Mouse (Mus musculus) heart, embryonic 13.5 days (tissue): Measurements from ENCODE around the gene Lrrc1. TPM values are rescaled to one million over a fixed set of nuclear protein-coding genes. Genes with fewer than 3 reads are reported as not detected.
A peak's percentile ranks its signal among the peaks of the same experiment; 100 is the strongest.

Experiments
- ATAC-seq: fragments of 200-750 bp; cut with Nextera tagmentation; 2 replicates; pipeline ENCODE4 v1.8.0; 2017; ENCODE audit warnings: moderate TSS enrichment; ENCODE audit not compliant: insufficient number of reproducible peaks, low FRiP score, low TSS enrichment; ENCODE audit errors: extremely low read depth
- H3K27ac ChIP-seq: fragments of 300-500 bp; sonication (generic); replicated peaks from 2 replicates; pipeline ENCODE4 v1.5.1; 2015; ENCODE audit warnings: moderate library complexity, mild to moderate bottlenecking, inconsistent platforms
- H3K27me3 ChIP-seq: fragments of 300-500 bp; sonication (generic); replicated peaks from 2 replicates; pipeline ENCODE4 v1.6.1; 2015; ENCODE audit warnings: mild to moderate bottlenecking, inconsistent platforms
- H3K36me3 ChIP-seq: fragments of 300-500 bp; sonication (generic); 2 replicates; pipeline ENCODE4 v1.6.1; 2015; ENCODE audit warnings: mild to moderate bottlenecking, inconsistent platforms
- H3K4me1 ChIP-seq: fragments of 300-500 bp; sonication (generic); 2 replicates; pipeline ENCODE4 v1.6.1; 2015; ENCODE audit warnings: inconsistent platforms
- H3K4me2 ChIP-seq: fragments of 300-500 bp; sonication (generic); 2 replicates; pipeline ENCODE4 v1.6.1; 2015; ENCODE audit warnings: inconsistent platforms, mild to moderate bottlenecking, moderate library complexity
- H3K4me3 ChIP-seq: fragments of 300-500 bp; sonication (generic); 2 replicates; pipeline ENCODE4 v1.5.1; 2015; ENCODE audit warnings: moderate library complexity, mild to moderate bottlenecking, inconsistent platforms
- H3K9ac ChIP-seq: fragments of 300-500 bp; sonication (generic); 2 replicates; pipeline ENCODE4 v1.6.1; 2015; ENCODE audit warnings: inconsistent platforms, mild to moderate bottlenecking, moderate library complexity
- H3K9me3 ChIP-seq: fragments of 300-500 bp; sonication (generic); 2 replicates; pipeline ENCODE4 v1.6.1; 2016; ENCODE audit warnings: inconsistent platforms
- WGBS: fragments of 180-500 bp; shearing (Covaris S2); methylation state at CpG from one replicate; pipeline ENCODE4 v1.1.7; 2015; ENCODE audit warnings: mixed read lengths; 5-methylcytosine and 5-hydroxymethylcytosine counted together
- polyA plus RNA-seq: library from polyadenylated mRNA; unstranded; fragments of >200 nt; fragmentation: Nextera tagmentation; extraction: Ambion mirVana; gene quantifications from 2 replicates; pipeline ENCODE4 v1.2.1, GENCODE M21; 2015

Gene Lrrc1
- polyA plus RNA-seq, 1 experiment from 2014 or later = 12.6 TPM

DNA sequence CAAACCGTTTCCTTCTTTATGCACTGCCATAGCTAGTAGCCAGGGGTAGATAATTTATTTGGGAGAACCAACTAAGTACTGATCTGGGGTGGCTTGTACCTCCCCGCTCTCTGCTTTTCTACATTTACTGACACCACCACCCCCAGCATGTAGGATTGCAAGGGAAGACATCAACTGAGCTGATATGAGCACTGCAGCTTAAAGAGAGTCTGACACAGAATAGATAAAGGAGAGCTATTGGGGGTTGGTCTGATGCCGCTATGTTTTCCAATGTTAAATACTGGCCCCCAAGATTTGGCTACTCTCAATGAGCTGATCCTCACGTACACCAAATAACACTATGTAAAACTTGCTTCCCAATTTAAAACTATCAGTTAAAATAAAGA is 124.5 kb downstream of the Lrrc1 start:
- H3K27me3 ChIP-seq = no peaks in the 10 kb centered on the region
- H3K4me3 ChIP-seq = no peak overlapping the region
- 66% methylated on average over 4 of the region's 4 CpGs for WGBS
- no peaks in the 10 kb centered on the region for H3K36me3 ChIP-seq
- H3K4me1 ChIP-seq = peaks cover 20% of the 10 kb centered on the region
- H3K27ac ChIP-seq = no peak overlapping the region
- no peaks in the 10 kb centered on the region for H3K9me3 ChIP-seq
- no peak overlapping the region for H3K4me2 ChIP-seq
- ATAC-seq = no peak
- H3K9ac ChIP-seq = no peak overlapping the region

DNA sequence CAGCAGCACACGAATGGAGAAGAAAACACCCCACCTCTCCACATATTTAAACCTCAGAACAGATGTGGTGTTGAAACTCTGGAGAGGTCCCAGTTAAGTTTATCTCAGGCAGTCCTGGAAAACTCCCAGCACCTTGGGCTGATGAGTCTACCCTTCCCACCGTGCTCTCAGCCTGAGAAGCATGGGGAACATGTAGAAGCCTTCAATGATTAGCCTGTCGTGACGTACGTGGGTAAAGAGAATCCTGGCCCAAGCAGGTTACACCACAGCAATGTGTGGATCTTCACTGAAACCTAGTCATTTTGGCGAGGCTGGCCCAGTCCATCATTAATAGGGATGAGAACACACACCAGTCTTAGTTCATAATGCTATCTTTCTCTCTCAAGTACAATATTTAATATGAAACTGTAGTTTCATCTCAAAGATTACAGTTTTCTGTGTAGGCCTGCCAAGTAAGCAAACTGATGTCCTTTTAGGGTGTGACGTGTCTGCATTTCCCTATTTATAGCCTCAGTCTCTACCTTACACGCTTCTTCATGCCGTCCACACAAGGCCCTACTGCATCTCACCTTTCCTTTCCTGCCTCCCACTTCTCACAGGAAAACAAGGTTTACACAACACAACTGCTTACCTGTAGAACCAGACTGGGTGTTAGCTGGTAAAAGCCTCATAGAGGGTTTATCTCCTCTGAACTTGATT is 125.0 kb downstream of the Lrrc1 start:
- Histone ChIP-seq H3K9ac (no peak overlapping the region), H3K27ac (peak overlapping the region; percentile 73), H3K36me3 (no peaks in the 10 kb centered on the region), H3K9me3 (no peaks in the 10 kb centered on the region), H3K4me3 (no peak overlapping the region), H3K4me1 (peaks cover 20% of the 10 kb centered on the region), H3K4me2 (0 out of 2 replicates have a peak overlapping the region, but pooled peaks have one; percentile 11), H3K27me3 (no peaks in the 10 kb centered on the region)
- WGBS = 44% methylated on average over 9 of the region's 9 CpGs
- ATAC-seq = no peak

DNA sequence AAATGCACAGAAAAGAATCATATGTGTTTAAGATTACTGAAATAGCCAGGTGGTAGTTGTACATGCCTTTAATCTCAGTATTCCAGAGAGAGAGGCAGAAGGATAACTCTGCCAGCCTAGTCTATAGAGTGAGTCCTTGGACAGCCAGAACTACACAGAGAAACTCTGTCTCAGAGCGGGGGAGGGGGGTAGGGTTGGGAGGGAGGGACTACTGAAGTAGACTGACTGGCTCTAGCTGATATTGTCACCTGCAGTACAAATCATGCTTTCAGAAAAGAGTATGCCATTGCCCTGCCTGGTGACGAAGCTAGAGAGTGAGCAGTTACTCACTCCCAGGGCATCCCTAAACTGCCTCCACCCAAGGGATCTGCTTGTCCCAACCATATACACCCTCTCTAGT is 125.9 kb downstream of the Lrrc1 start:
- peak overlapping the region; percentile 11; the same call in 1 of the 2 replicates for H3K4me2 ChIP-seq
- peak overlapping the region; percentile 73 for H3K27ac ChIP-seq

DNA sequence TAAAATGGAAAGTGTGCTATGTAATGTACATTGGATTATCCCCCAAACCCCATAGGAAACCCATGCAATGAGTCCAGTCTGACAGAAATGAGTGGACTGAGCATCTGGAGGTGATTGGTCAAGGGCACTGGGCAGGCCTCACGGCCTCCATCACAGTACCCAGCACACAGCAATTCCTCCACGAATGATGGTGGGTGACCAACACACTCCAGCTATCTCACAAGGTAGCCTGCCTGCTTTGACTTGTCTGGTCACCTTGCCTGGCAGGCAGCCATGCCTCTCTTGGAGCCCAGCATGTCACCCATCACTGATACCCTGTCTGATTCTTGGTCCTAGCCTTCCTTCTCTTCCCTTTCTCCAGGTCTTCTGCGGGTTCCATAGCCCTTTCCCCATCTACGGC is 128.2 kb downstream of the Lrrc1 start:
- no peak for ATAC-seq
- Histone ChIP-seq H3K9me3 (no peaks in the 10 kb centered on the region), H3K4me3 (no peak overlapping the region), H3K27me3 (no peaks in the 10 kb centered on the region), H3K4me1 (peaks cover 47% of the 10 kb centered on the region), H3K4me2 (no peak overlapping the region), H3K9ac (no peak overlapping the region), H3K27ac (no peak overlapping the region), H3K36me3 (no peaks in the 10 kb centered on the region)
- WGBS = 75% methylated on average over 4 of the region's 4 CpGs

More for the DNA sequence above, 125.9 kb downstream of the Lrrc1 start:
- no peak overlapping the region for H3K9ac ChIP-seq
- 56% methylated on average over 2 of the region's 2 CpGs for WGBS
- H3K4me3 ChIP-seq = no peak overlapping the region
- no peaks in the 10 kb centered on the region for H3K9me3 ChIP-seq
- peaks cover 28% of the 10 kb centered on the region for H3K4me1 ChIP-seq
- H3K36me3 ChIP-seq = no peaks in the 10 kb centered on the region
- ATAC-seq = no peak
- no peaks in the 10 kb centered on the region for H3K27me3 ChIP-seq

DNA sequence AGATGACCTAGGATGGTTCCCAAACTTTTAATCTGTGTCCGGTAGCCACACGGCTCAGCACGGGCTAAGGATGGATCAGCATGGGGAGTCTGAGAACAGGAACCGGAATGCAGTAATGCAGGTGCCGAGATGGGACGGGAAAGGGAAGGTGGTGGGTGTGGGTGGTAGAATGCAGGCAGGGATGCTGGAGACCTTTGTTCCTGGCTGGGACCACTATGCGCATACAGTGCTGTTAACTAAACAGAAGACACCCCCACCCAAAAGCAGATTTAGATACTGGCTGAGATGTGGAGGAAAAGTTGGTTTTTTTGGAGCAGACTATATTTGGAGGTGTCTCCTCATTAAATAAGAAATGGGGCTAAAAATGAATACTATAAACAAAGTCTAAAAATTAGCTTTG is 128.7 kb downstream of the Lrrc1 start:
- 95% methylated on average over 7 of the region's 7 CpGs for WGBS
- no peaks in the 10 kb centered on the region for H3K9me3 ChIP-seq
- peaks cover 52% of the 10 kb centered on the region for H3K4me1 ChIP-seq
- no peaks in the 10 kb centered on the region for H3K36me3 ChIP-seq
- no peaks in the 10 kb centered on the region for H3K27me3 ChIP-seq
- no peak overlapping the region for H3K27ac ChIP-seq
- H3K9ac ChIP-seq = no peak overlapping the region
- H3K4me2 ChIP-seq = no peak overlapping the region
- H3K4me3 ChIP-seq = no peak overlapping the region
- ATAC-seq = no peak

DNA sequence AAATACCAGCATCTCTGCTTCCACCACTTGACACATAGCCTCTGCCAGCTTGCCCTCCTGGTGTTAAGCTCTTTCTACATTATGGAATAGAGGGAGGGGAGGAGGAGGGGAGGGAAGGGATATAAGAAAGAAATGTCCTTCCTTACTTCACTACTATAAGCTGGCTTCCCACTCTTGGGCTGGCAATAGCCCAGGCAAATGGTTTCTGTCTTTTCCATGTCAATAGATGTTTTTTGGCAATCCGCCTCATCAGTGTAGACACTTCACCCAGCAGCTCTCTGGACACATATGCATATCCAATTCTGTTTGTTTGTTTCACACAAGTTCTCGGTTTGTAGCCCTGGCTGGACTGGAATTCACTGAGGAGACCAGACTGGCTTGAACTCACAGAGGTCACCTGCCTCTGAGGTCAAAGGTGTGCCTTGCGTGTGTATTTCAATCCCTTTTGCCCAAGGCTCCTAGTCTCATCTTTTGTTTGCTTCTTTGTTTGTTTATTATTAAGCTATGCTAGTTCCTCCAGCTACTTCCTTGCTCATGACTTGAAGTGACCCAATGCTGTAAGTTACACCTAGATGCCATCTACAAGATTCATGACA is 132.7 kb downstream of the Lrrc1 start:
- ATAC-seq = no peak
- Histone ChIP-seq H3K4me2 (no peak overlapping the region), H3K27ac (0 out of 2 replicates have a peak overlapping the region, but pooled peaks have one; percentile 8)

DNA sequence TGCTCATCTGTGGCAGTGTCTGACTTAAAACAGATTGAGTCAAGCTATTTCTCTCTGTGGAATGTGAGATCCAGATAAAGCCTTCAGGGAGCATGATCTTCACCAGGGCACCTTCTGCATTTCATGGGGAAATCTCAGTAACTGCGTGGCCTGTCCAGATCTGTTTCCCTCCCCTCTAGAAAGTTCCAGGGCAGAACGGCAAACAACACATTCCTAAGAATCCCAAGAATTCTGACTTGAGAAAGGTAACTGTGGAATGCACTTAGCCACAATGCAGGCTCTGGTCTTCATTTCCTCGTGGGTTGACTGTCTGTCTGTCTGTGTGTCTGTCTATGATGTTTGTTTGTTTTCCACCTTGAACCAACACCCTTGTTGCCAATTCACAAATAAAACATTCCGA is 133.7 kb downstream of the Lrrc1 start:
- 0 out of 2 replicates have a peak overlapping the region, but pooled peaks have one; percentile 5 for H3K27ac ChIP-seq
- H3K36me3 ChIP-seq = no peaks in the 10 kb centered on the region
- no peak for ATAC-seq

More for the DNA sequence above, 132.7 kb downstream of the Lrrc1 start:
- peaks cover 46% of the 10 kb centered on the region for H3K4me1 ChIP-seq
- no peak overlapping the region for H3K4me3 ChIP-seq
- no peaks in the 10 kb centered on the region for H3K9me3 ChIP-seq
- 67% methylated on average over 3 of the region's 3 CpGs for whole genome bisulfite sequencing
- H3K27me3 ChIP-seq = no peaks in the 10 kb centered on the region
- H3K36me3 ChIP-seq = no peaks in the 10 kb centered on the region
- no peak overlapping the region for H3K9ac ChIP-seq

DNA sequence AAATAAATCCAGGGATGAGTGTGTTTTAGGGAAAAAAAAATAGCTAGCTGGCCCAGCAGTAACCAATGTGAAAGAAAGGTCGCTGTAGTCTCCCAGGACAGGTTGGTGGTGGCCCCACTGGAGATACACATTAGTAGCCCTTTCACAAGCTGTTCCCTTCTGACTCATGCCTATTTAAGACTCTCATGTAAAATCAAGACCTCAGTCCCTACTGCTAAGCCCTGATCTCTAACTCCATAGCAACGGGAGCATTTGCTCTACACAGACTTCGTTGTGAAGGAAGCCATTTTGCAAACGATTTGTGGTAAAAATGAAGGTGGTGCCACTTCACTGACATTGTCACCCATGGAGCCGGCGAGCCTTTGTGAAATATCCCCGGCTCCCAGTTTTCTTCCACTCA is 134.1 kb downstream of the Lrrc1 start:
- no peak overlapping the region for H3K9ac ChIP-seq
- 54% methylated on average over 7 of the region's 7 CpGs for WGBS
- H3K9me3 ChIP-seq = no peaks in the 10 kb centered on the region
- peaks cover 46% of the 10 kb centered on the region for H3K4me1 ChIP-seq
- 0 out of 2 replicates have a peak overlapping the region, but pooled peaks have one; percentile 5 for H3K27ac ChIP-seq
- H3K4me2 ChIP-seq = no peak overlapping the region
- no peaks in the 10 kb centered on the region for H3K27me3 ChIP-seq
- H3K4me3 ChIP-seq = no peak overlapping the region
- no peaks in the 10 kb centered on the region for H3K36me3 ChIP-seq
- no peak for ATAC-seq

More for the DNA sequence above, 133.7 kb downstream of the Lrrc1 start:
- H3K9ac ChIP-seq = no peak overlapping the region
- H3K4me1 ChIP-seq = peaks cover 46% of the 10 kb centered on the region
- H3K4me2 ChIP-seq = no peak overlapping the region
- 25% methylated on average over 4 of the region's 4 CpGs for WGBS
- H3K9me3 ChIP-seq = no peaks in the 10 kb centered on the region
- no peak overlapping the region for H3K4me3 ChIP-seq
- no peaks in the 10 kb centered on the region for H3K27me3 ChIP-seq

DNA sequence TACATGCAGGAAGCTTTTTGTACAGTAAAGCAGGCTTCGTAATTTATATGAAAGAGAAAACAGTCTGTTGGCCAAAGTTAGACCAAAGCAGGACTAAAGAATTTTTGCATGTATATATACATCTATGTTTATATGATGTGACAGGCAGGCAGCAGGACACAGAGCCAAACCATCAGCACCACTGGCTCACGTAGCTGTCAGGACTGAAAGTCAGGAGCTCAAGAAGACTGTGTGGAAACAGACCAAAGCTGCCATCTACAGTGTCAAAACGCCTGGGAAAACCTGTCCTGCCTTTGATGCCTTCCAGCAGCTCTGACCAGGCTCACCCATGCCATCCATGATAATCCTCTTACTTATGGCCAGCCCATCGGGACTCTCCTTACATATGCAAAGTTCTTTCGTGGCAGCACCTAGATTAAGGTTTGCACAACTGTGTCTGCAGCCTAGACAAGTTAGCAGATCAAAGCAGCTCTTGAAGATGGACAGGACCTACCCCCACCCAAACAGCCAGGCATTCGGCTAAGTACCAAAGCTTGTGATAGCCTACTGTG is 136.5 kb downstream of the Lrrc1 start:
- Histone ChIP-seq H3K27me3 (no peaks in the 10 kb centered on the region), H3K36me3 (no peaks in the 10 kb centered on the region), H3K9ac (no peak overlapping the region), H3K27ac (no peak overlapping the region), H3K4me2 (no peak overlapping the region), H3K9me3 (no peaks in the 10 kb centered on the region), H3K4me3 (no peak overlapping the region), H3K4me1 (peaks cover 31% of the 10 kb centered on the region)
- WGBS = 34% methylated on average over 6 of the region's 6 CpGs
- ATAC-seq = no peak

DNA sequence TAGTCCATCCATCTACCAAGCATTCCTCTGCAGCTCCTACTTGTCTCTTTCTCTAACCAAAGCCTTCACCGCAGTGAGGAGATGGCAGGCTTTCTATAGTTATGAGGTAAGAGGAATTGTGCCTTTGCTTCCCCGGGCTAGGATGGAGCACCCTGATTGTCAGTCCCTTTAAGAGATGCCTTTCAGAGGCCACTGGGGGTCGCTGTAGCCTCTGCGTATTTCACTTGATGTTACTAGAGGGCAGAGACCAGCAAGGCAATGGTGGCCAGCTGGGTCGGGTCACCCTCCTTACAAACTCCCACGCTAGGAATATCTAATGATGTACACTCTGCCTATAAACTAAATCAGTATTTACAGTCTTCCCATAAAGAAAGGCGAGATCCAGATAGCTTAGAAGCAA is 137.8 kb downstream of the Lrrc1 start:
- no peak overlapping the region for H3K9ac ChIP-seq
- H3K27ac ChIP-seq = no peak overlapping the region
- no peak overlapping the region for H3K4me3 ChIP-seq
- 52% methylated on average over 7 of the region's 7 CpGs for WGBS
- H3K4me2 ChIP-seq = no peak overlapping the region
- no peak for ATAC-seq
- peaks cover 22% of the 10 kb centered on the region for H3K4me1 ChIP-seq
- no peaks in the 10 kb centered on the region for H3K9me3 ChIP-seq
- H3K27me3 ChIP-seq = no peaks in the 10 kb centered on the region
- H3K36me3 ChIP-seq = no peaks in the 10 kb centered on the region

DNA sequence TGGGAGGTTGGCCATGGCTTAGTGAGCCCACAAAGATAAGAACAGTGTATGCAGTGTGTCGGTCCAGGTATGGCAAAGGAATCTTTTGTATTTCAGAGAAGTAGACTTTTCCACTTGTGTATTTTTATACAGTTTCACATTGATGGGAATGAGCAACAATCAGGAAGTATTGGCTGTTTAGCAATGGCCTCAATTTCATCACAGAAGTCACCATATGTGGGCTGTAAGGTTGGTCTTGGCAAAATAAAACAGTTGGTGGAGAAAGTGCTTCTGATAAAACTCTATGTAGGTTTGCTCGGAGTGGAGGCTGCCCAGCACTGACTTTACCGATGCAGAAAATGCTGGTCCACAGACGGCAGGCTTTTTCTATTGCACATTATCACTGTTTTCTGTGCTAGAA is 140.2 kb downstream of the Lrrc1 start:
- Histone ChIP-seq H3K4me3 (no peak overlapping the region), H3K9me3 (no peaks in the 10 kb centered on the region), H3K36me3 (no peaks in the 10 kb centered on the region), H3K27me3 (no peaks in the 10 kb centered on the region), H3K27ac (no peak overlapping the region), H3K4me1 (0 out of 2 replicates have a peak, but pooled peaks cover 3% of the 10 kb centered on the region), H3K9ac (no peak overlapping the region), H3K4me2 (no peak overlapping the region)
- no peak for ATAC-seq
- 65% methylated on average over 4 of the region's 4 CpGs for WGBS
